8 mouse cellular contexts compared by ENCODE assay signal in genomic region chr2:73431959-73432396, GRCm38 (mm10). TPM values are rescaled to one million over a fixed set of nuclear protein-coding genes. Genes with fewer than 3 reads are reported as not detected.
DNase-seq lines count a peak whose midpoint lies in the region; ATAC-seq and TF ChIP-seq lines count a peak whose summit lies in the region.

No protein-coding gene starts in this region.

- H3K4me1 ChIP-seq in kidney, embryonic 16.5 days (ENCODE audit: insufficient read depth, low read length): 0 out of 2 replicates have a peak, but pooled peaks cover 3% of the 10 kb centered on the region
- H3K4me1 ChIP-seq in hindbrain, embryonic 10.5 days (replicated peaks): peaks cover 9% of the 10 kb centered on the region
- no peaks in the 10 kb centered on the region for H3K4me1 ChIP-seq in midbrain, embryonic 11.5 days (ENCODE audit: control insufficient read depth, insufficient read depth, low read length)
- no peaks in the 10 kb centered on the region for H3K4me1 ChIP-seq in cerebellum, adult 2 months (ENCODE audit: control insufficient read depth, insufficient read depth, low read length)

- no peak for TF ChIP-seq CTCF in cerebellum, adult 2 months (IDR thresholded peaks at IDR 0.05; ENCODE audit: borderline replicate concordance, insufficient read depth, low read depth, low read length)

- H3K4me2 ChIP-seq in kidney, embryonic 16.5 days (replicated peaks; ENCODE audit: low read depth, low read length): peak overlapping the region; percentile 42
- H3K4me2 ChIP-seq in midbrain, embryonic 11.5 days: peak overlapping the region; percentile 20; the same call in 1 of the 2 replicates

- ATAC-seq in kidney, embryonic 16.5 days (ENCODE audit: low FRiP score, low TSS enrichment): peak; percentile 69; the same call in 1 of the 2 replicates
- ATAC-seq in midbrain, embryonic 11.5 days (ENCODE audit: low FRiP score): no peak
- no peak for ATAC-seq in granulocyte monocyte progenitor cell, adult 5-6 weeks (replicated peaks; ENCODE audit: poor library complexity, severe bottlenecking)

- peak overlapping the region; percentile 51; the same call in 1 of the 2 replicates for H3K27ac ChIP-seq in kidney, embryonic 16.5 days (ENCODE audit: low read length)
- H3K27ac ChIP-seq in hindbrain, embryonic 10.5 days: peak overlapping the region; percentile 77
- no peak overlapping the region for H3K27ac ChIP-seq in midbrain, embryonic 11.5 days (ENCODE audit: low read depth, low read length)
- H3K27ac ChIP-seq in cerebellum, adult 2 months (ENCODE audit: insufficient read depth, low read length): no peak overlapping the region

- no peak for TF ChIP-seq POLR2A in cerebellum, adult 2 months (IDR thresholded peaks at IDR 0.05; ENCODE audit: borderline replicate concordance, insufficient read depth, low read length)

- WGBS in kidney, embryonic 16.5 days: 24% methylated on average over 14 of the region's 14 CpGs
- 30% methylated on average over 14 of the region's 14 CpGs for WGBS in hindbrain, embryonic 10.5 days
- 27% methylated on average over 14 of the region's 14 CpGs for WGBS in midbrain, embryonic 11.5 days
- WGBS in cerebellum, adult 2 months: 13% methylated on average over 14 of the region's 14 CpGs

- peaks cover 18% of the 10 kb centered on the region for H3K36me3 ChIP-seq in kidney, embryonic 16.5 days (ENCODE audit: insufficient read depth, low read length)
- peaks cover 45% of the 10 kb centered on the region for H3K36me3 ChIP-seq in hindbrain, embryonic 10.5 days
- H3K36me3 ChIP-seq in midbrain, embryonic 11.5 days (ENCODE audit: control insufficient read depth, insufficient read depth, low read length): peaks cover 2% of the 10 kb centered on the region; the same call in 1 of the 2 replicates

- no peak for DNase-seq in kidney, adult 18-20 months
- peak; percentile 84 for DNase-seq in adipocyte (ENCODE audit: low spot score)
- peak; percentile 30 for DNase-seq in hindbrain, embryonic 10.5 days (ENCODE audit: low spot score)
- DNase-seq in midbrain, embryonic 11.5 days (ENCODE audit: low spot score, missing footprints): peak; percentile 87
- DNase-seq in natural killer cell, adult 2 months (ENCODE audit: low spot score in 2 of 2): no peak
- DNase-seq in cerebellum, adult 2 months: no peak

- no peaks in the 10 kb centered on the region for H3K9me3 ChIP-seq in kidney, embryonic 16.5 days (ENCODE audit: low read length)
- H3K9me3 ChIP-seq in hindbrain, embryonic 10.5 days: no peaks in the 10 kb centered on the region
- H3K9me3 ChIP-seq in midbrain, embryonic 11.5 days (ENCODE audit: control insufficient read depth, low read length): no peaks in the 10 kb centered on the region

- peak overlapping the region; percentile 31; the same call in 1 of the 2 replicates for H3K9ac ChIP-seq in kidney, embryonic 16.5 days (replicated peaks; ENCODE audit: low read length)
- H3K9ac ChIP-seq in midbrain, embryonic 11.5 days (ENCODE audit: low read length): no peak overlapping the region; the same call in 1 of the 2 replicates

- H3K27me3 ChIP-seq in kidney, embryonic 16.5 days (ENCODE audit: insufficient read depth, low read length): no peaks in the 10 kb centered on the region
- H3K27me3 ChIP-seq in hindbrain, embryonic 10.5 days (ENCODE audit: insufficient read depth, poor library complexity, severe bottlenecking): no peaks in the 10 kb centered on the region
- H3K27me3 ChIP-seq in midbrain, embryonic 11.5 days (ENCODE audit: control insufficient read depth, insufficient read depth, low read length): no peaks in the 10 kb centered on the region
- H3K27me3 ChIP-seq in cerebellum, adult 2 months (ENCODE audit: control insufficient read depth, insufficient read depth, low read length): no peaks in the 10 kb centered on the region

- peak overlapping the region; percentile 21; the same call in 1 of the 2 replicates for H3K4me3 ChIP-seq in kidney, embryonic 16.5 days (ENCODE audit: low read length)
- peak overlapping the region; percentile 29 for H3K4me3 ChIP-seq in hindbrain, embryonic 10.5 days
- no peak overlapping the region for H3K4me3 ChIP-seq in midbrain, embryonic 11.5 days (ENCODE audit: low read depth, low read length)
- no peak overlapping the region for H3K4me3 ChIP-seq in cerebellum, adult 2 months (replicated peaks; ENCODE audit: insufficient read depth, low read depth, low read length)

RNA-seq across cellular contexts. Expression of gene Gpr155, which starts 45.6 kb away (rescaled TPM):
- 7.7 and 8.2 TPM in 2 replicates for polyA plus RNA-seq in kidney, embryonic 16.5 days (2015; fragmentation: Nextera tagmentation; extraction: Ambion mirVana)
- 1.7 and 3.1 TPM in 2 replicates for polyA plus RNA-seq in hindbrain, embryonic 10.5 days (2016; fragmentation: Nextera tagmentation; extraction: Ambion mirVana)
- 3.0 and 4.3 TPM in 2 replicates for polyA plus RNA-seq in midbrain, embryonic 11.5 days (2014; fragmentation: Nextera tagmentation; extraction: Ambion mirVana)
- total RNA-seq in granulocyte monocyte progenitor cell, adult 5-6 weeks (2014; fragmentation: Nextera tagmentation): not detected in 2 replicates
- total RNA-seq in granulocyte monocyte progenitor cell, adult 5-6 weeks (2017): not detected in 2 replicates
- polyA plus RNA-seq in cerebellum, adult 2 months (2012; rRNA removed): 19.4 and 20.0 TPM in 2 replicates

Comparison
In these comparisons a context has a peak if more than half of its experiments do, and no peak if none do; other contexts are left out.
1. H3K27ac ChIP-seq: peak in kidney, embryonic 16.5 days (single experiment) and hindbrain, embryonic 10.5 days (single experiment); none in midbrain, embryonic 11.5 days (single experiment) and cerebellum, adult 2 months (single experiment).
2. H3K4me3 ChIP-seq: peak in kidney, embryonic 16.5 days (single experiment) and hindbrain, embryonic 10.5 days (single experiment); none in midbrain, embryonic 11.5 days (single experiment) and cerebellum, adult 2 months (single experiment).
3. DNase-seq: peak in adipocyte (single experiment), hindbrain, embryonic 10.5 days (single experiment) and midbrain, embryonic 11.5 days (single experiment); none in kidney, adult 18-20 months (single experiment), natural killer cell, adult 2 months (0 of 2) and cerebellum, adult 2 months (0 of 2).